Mouse (Mus musculus) megakaryocyte, adult 5-6 weeks (primary cell): ENCODE measurements around the gene Nos3. TPM values are rescaled to one million over a fixed set of nuclear protein-coding genes. Genes with fewer than 3 reads are reported as not detected.
"Not testable (repeated sequence)": the region's sequence is repeated elsewhere in the genome, so short reads cannot be mapped to it uniquely, and the experiment has no call there.

Experiments used
- ATAC-seq: 2 replicates; pipeline ENCODE4 v1.8.0; 2016; ENCODE audit warnings: mild to moderate bottlenecking, inconsistent platforms; ENCODE audit not compliant: poor library complexity, severe bottlenecking
- total RNA-seq, 2 experiments: library from RNA; stranded (forward) in 1 of 2; stranded (reverse) in 1 of 2; fragments of 153-499, 151-499 nt in 1 of 2; fragments of 221-1000, 200-1000 nt in 1 of 2; gene quantifications; 2 replicates each; pipeline versions ENCODE4 v1.2.3 to v1.2.4; 2015 to 2017

The Nos3 gene
- total RNA-seq, 2 experiments from 2014 or later, result 0.25 to 0.29 TPM

GRCm38 (mm10) chr5:24394165-24394894, 29.7 kb downstream of the Nos3 start:
- ATAC-seq, result peak; percentile 89

- ATAC-seq, result not testable (repeated sequence)
These were observed 31.6 kb downstream of the Nos3 start for GRCm38 (mm10) chr5:24396254-24396653.

- no peak for ATAC-seq
These were observed 35.1 kb downstream of the Nos3 start for GRCm38 (mm10) chr5:24399686-24400085.

GRCm38 (mm10) chr5:24400362-24400761, 35.8 kb downstream of the Nos3 start:
- ATAC-seq, result no peak

- ATAC-seq, result no peak
These were observed 36.4 kb downstream of the Nos3 start for GRCm38 (mm10) chr5:24400911-24401605.

- ATAC-seq, result no peak
These were observed 37.4 kb downstream of the Nos3 start for GRCm38 (mm10) chr5:24401969-24402368.

- no peak for ATAC-seq
These were observed 40.2 kb downstream of the Nos3 start for GRCm38 (mm10) chr5:24404594-24405360.

- no peak for ATAC-seq
These were observed 40.8 kb downstream of the Nos3 start for GRCm38 (mm10) chr5:24405389-24405876.

- ATAC-seq, result no peak
These were observed 44.0 kb downstream of the Nos3 start for GRCm38 (mm10) chr5:24408651-24409050.

GRCm38 (mm10) chr5:24409466-24409865, 44.9 kb downstream of the Nos3 start:
- no peak for ATAC-seq

- no peak for ATAC-seq
These were observed 47.5 kb downstream of the Nos3 start for GRCm38 (mm10) chr5:24412063-24412462.

GRCm38 (mm10) chr5:24413042-24413693, 48.6 kb downstream of the Nos3 start, which contains the start of gene Asic3:
Gene Asic3, plus strand, starts transcription at chr5:24413392.
- no peak for ATAC-seq

- no peak for ATAC-seq
These were observed 49.3 kb downstream of the Nos3 start for GRCm38 (mm10) chr5:24413938-24414337.

GRCm38 (mm10) chr5:24416222-24416736, 51.7 kb downstream of the Nos3 start:
- peak; percentile 90 for ATAC-seq

GRCm38 (mm10) chr5:24417587-24417986, 53.0 kb downstream of the Nos3 start:
- ATAC-seq, result no peak

GRCm38 (mm10) chr5:24420381-24420780, 55.8 kb downstream of the Nos3 start:
- ATAC-seq, result no peak

GRCm38 (mm10) chr5:24423129-24424003, 58.8 kb downstream of the Nos3 start, which contains the start of the genes Cdk5 and Slc4a2:
Gene Cdk5, minus strand, starts transcription at chr5:24423530.
Gene Slc4a2, plus strand, starts transcription at chr5:24423837.
- ATAC-seq, result peak; percentile 87

- peak; percentile 55 for ATAC-seq
These were observed 59.6 kb downstream of the Nos3 start for GRCm38 (mm10) chr5:24424004-24424781.
